Mouse (Mus musculus) forebrain, embryonic 16.5 days (tissue): ENCODE data around the gene Heatr5a. TPM values are rescaled to one million over a fixed set of nuclear protein-coding genes. Genes with fewer than 3 reads are reported as not detected.

ENCODE experiments used
- ATAC-seq: fragments of 200-750 bp; cut with Nextera tagmentation; 2 replicates; pipeline ENCODE4 v1.8.0; 2017; ENCODE audit warnings: mild to moderate bottlenecking, moderate library complexity
- H3K27ac ChIP-seq: fragments of 300-500 bp; sonication (generic); 2 replicates; pipeline ENCODE4 v1.5.1; 2014; ENCODE audit warnings: low read length, control low read depth
- H3K27me3 ChIP-seq: fragments of 300-500 bp; sonication (generic); replicated peaks from 2 replicates; pipeline ENCODE4 v1.6.1; 2014; ENCODE audit warnings: low read length; ENCODE audit not compliant: control insufficient read depth, insufficient read depth
- H3K36me3 ChIP-seq: fragments of 300-500 bp; sonication (generic); 2 replicates; pipeline ENCODE4 v1.6.1; 2014; ENCODE audit not compliant: control insufficient read depth, insufficient read depth
- H3K4me1 ChIP-seq: fragments of 300-500 bp; sonication (generic); replicated peaks from 2 replicates; pipeline ENCODE4 v1.6.1; 2014; ENCODE audit warnings: low read length; ENCODE audit not compliant: control insufficient read depth, insufficient read depth
- H3K4me2 ChIP-seq: fragments of 300-500 bp; sonication (generic); 2 replicates; pipeline ENCODE4 v1.6.1; 2014; ENCODE audit warnings: mild to moderate bottlenecking, low read length, control low read depth
- H3K4me3 ChIP-seq: fragments of 300-500 bp; sonication (generic); replicated peaks from 2 replicates; pipeline ENCODE4 v1.5.1; 2014; ENCODE audit warnings: mild to moderate bottlenecking, low read length, control low read depth
- H3K9ac ChIP-seq: fragments of 300-500 bp; sonication (generic); replicated peaks from 2 replicates; pipeline ENCODE4 v1.6.1; 2014; ENCODE audit warnings: low read depth, low read length, control low read depth
- H3K9me3 ChIP-seq: fragments of 300-500 bp; sonication (generic); 2 replicates; pipeline ENCODE4 v1.6.1; 2016; ENCODE audit warnings: low read length; ENCODE audit not compliant: control insufficient read depth
- WGBS: fragments of 180-500 bp; shearing (Covaris S2); extraction: QIAGEN DNeasy Blood & Tissue Kit; methylation state at CpG from one replicate; pipeline ENCODE4 v1.1.7; 2014; 5-methylcytosine and 5-hydroxymethylcytosine counted together
- polyA plus RNA-seq: library from polyadenylated mRNA; unstranded; fragments of >200 nt; fragmentation: Nextera tagmentation; extraction: Ambion mirVana; gene quantifications from 2 replicates; pipeline ENCODE4 v1.2.1, GENCODE M21; 2015

Heatr5a gene
- polyA plus RNA-seq = 6.3 and 6.4 TPM in 2 replicates

GRCm38 (mm10) chr12:51971070-51971664 lies at the start of gene Heatr5a:
Gene Heatr5a, minus strand, starts transcription at chr12:51971321.
- Histone ChIP-seq H3K27me3 (no peaks in the 10 kb centered on the region), H3K4me2 (peak within 1 kb of the TSS; percentile 76), H3K27ac (peak within 1 kb of the TSS; percentile 58; the same call in 1 of the 2 replicates), H3K9me3 (no peaks in the 10 kb centered on the region), H3K36me3 (no peaks in the 10 kb centered on the region), H3K9ac (peak within 1 kb of the TSS; percentile 77), H3K4me3 (peak within 1 kb of the TSS; percentile 72), H3K4me1 (peaks cover 4% of the 10 kb centered on the region; the same call in 1 of the 2 replicates)
- under 1% methylated on average over 53 of the region's 53 CpGs for WGBS
- ATAC-seq = peak; percentile 98

- no peak overlapping the region for H3K4me3 ChIP-seq
- no peak overlapping the region for H3K9ac ChIP-seq
- no peaks in the 10 kb centered on the region for H3K27me3 ChIP-seq
- 79% methylated on average over 7 of the region's 7 CpGs for WGBS
- peaks cover 7% of the 10 kb centered on the region for H3K4me1 ChIP-seq
- ATAC-seq = no peak
- no peaks in the 10 kb centered on the region for H3K36me3 ChIP-seq
- H3K27ac ChIP-seq = no peak overlapping the region
- no peak overlapping the region for H3K4me2 ChIP-seq
- no peaks in the 10 kb centered on the region for H3K9me3 ChIP-seq
These were observed 43.4 kb upstream of the Heatr5a start for GRCm38 (mm10) chr12:52014494-52015029.

- Histone ChIP-seq H3K9ac (no peak overlapping the region), H3K4me2 (no peak overlapping the region), H3K4me3 (no peak overlapping the region), H3K9me3 (no peaks in the 10 kb centered on the region), H3K27me3 (no peaks in the 10 kb centered on the region), H3K27ac (no peak overlapping the region), H3K4me1 (peaks cover 9% of the 10 kb centered on the region), H3K36me3 (no peaks in the 10 kb centered on the region)
- 87% methylated on average over 11 of the region's 11 CpGs for WGBS
- ATAC-seq = no peak
These were observed 42.9 kb upstream of the Heatr5a start for GRCm38 (mm10) chr12:52014044-52014443.

- no peaks in the 10 kb centered on the region for H3K9me3 ChIP-seq
- no peaks in the 10 kb centered on the region for H3K36me3 ChIP-seq
- H3K4me2 ChIP-seq = no peak overlapping the region
- peaks cover 9% of the 10 kb centered on the region for H3K4me1 ChIP-seq
- H3K4me3 ChIP-seq = no peak overlapping the region
- WGBS = 74% methylated on average over 9 of the region's 9 CpGs
- no peak overlapping the region for H3K27ac ChIP-seq
- H3K9ac ChIP-seq = no peak overlapping the region
- no peaks in the 10 kb centered on the region for H3K27me3 ChIP-seq
- ATAC-seq = no peak
These were observed 42.2 kb upstream of the Heatr5a start for GRCm38 (mm10) chr12:52013274-52013673.

GRCm38 (mm10) chr12:52012159-52012558 lies 41.0 kb upstream of the Heatr5a start:
- Histone ChIP-seq H3K9ac (no peak overlapping the region), H3K36me3 (no peaks in the 10 kb centered on the region), H3K27ac (no peak overlapping the region), H3K4me1 (peaks cover 9% of the 10 kb centered on the region), H3K9me3 (no peaks in the 10 kb centered on the region), H3K4me2 (no peak overlapping the region), H3K27me3 (no peaks in the 10 kb centered on the region), H3K4me3 (no peak overlapping the region)
- ATAC-seq = no peak
- 83% methylated on average over 8 of the region's 8 CpGs for WGBS

- no peaks in the 10 kb centered on the region for H3K27me3 ChIP-seq
- H3K36me3 ChIP-seq = no peaks in the 10 kb centered on the region
- H3K27ac ChIP-seq = peak overlapping the region; percentile 63
- H3K4me3 ChIP-seq = peak overlapping the region; percentile 40
- peak overlapping the region; percentile 48 for H3K9ac ChIP-seq
- no peaks in the 10 kb centered on the region for H3K9me3 ChIP-seq
- peak overlapping the region; percentile 69 for H3K4me2 ChIP-seq
- ATAC-seq = no peak
- peaks cover 13% of the 10 kb centered on the region for H3K4me1 ChIP-seq
- 39% methylated on average over 2 of the region's 2 CpGs for WGBS
These were observed 39.5 kb upstream of the Heatr5a start for GRCm38 (mm10) chr12:52010630-52010961.

GRCm38 (mm10) chr12:52009928-52010629 lies 39.0 kb upstream of the Heatr5a start:
- WGBS = 8% methylated on average over 15 of the region's 15 CpGs
- Histone ChIP-seq H3K9ac (peak overlapping the region; percentile 48), H3K4me2 (peak overlapping the region; percentile 69), H3K4me3 (peak overlapping the region; percentile 40), H3K36me3 (no peaks in the 10 kb centered on the region), H3K27ac (peak overlapping the region; percentile 63), H3K9me3 (no peaks in the 10 kb centered on the region), H3K4me1 (peaks cover 13% of the 10 kb centered on the region), H3K27me3 (no peaks in the 10 kb centered on the region)
- peak; percentile 49 for ATAC-seq

- peak; percentile 51 for ATAC-seq
- H3K4me1 ChIP-seq = peaks cover 13% of the 10 kb centered on the region
- H3K4me3 ChIP-seq = peak overlapping the region; percentile 71
- H3K9me3 ChIP-seq = no peaks in the 10 kb centered on the region
- H3K27me3 ChIP-seq = no peaks in the 10 kb centered on the region
- peak overlapping the region; percentile 61 for H3K4me2 ChIP-seq
- 57% methylated on average over 5 of the region's 5 CpGs for WGBS
- H3K27ac ChIP-seq = no peak overlapping the region; the same call in 1 of the 2 replicates
- no peaks in the 10 kb centered on the region for H3K36me3 ChIP-seq
- peak overlapping the region; percentile 74 for H3K9ac ChIP-seq
These were observed 35.5 kb upstream of the Heatr5a start for GRCm38 (mm10) chr12:52006633-52006994.

GRCm38 (mm10) chr12:52005877-52006632 lies 34.9 kb upstream of the Heatr5a start, which contains the start of gene Dtd2:
Gene Dtd2, minus strand, starts transcription at chr12:52006501.
- Histone ChIP-seq H3K36me3 (no peaks in the 10 kb centered on the region), H3K9ac (peak within 1 kb of the TSS; percentile 74), H3K4me1 (peaks cover 15% of the 10 kb centered on the region), H3K9me3 (no peaks in the 10 kb centered on the region), H3K4me2 (peak within 1 kb of the TSS; percentile 61), H3K27ac (peak within 1 kb of the TSS; percentile 67; the same call in 1 of the 2 replicates), H3K27me3 (no peaks in the 10 kb centered on the region), H3K4me3 (peak within 1 kb of the TSS; percentile 71)
- peak; percentile 93 for ATAC-seq
- 1% methylated on average over 46 of the region's 46 CpGs for WGBS
